Mouse (Mus musculus) bone marrow macrophage, adult 2 months (primary cell): ENCODE results near the gene Cldn13.

ENCODE experiments used
- CTCF ChIP-seq: IDR thresholded peaks from 2 replicates; pipeline ENCODE4 v1.5.1; 2012; ENCODE audit warnings: low read depth, mild to moderate bottlenecking, low read length, moderate library complexity
- POLR2A ChIP-seq: IDR thresholded peaks from 2 replicates; pipeline ENCODE4 v1.6.1; 2012; ENCODE audit warnings: mild to moderate bottlenecking, low read depth, low read length, borderline replicate concordance

- TF ChIP-seq POLR2A (no peak), CTCF (no peak)
Measured at GRCm38 (mm10) chr5:134933281-134933680, 18.0 kb upstream of the Cldn13 start.
